Mouse (Mus musculus) MEL (cell line): Measurements from ENCODE around the gene Timp2.

Source experiments
- EP300 ChIP-seq, 2 experiments: IDR thresholded peaks; 2 replicates each; pipeline ENCODE4 v1.6.1; 2011; ENCODE audit warnings: improper control_type of control experiment in 2 of 2, low read length in 2 of 2, low read depth in 1 of 2, mild to moderate bottlenecking in 1 of 2
- ZNF384 ChIP-seq: IDR thresholded peaks from 2 replicates; pipeline ENCODE4 v1.6.1; 2012; ENCODE audit warnings: low read depth, mild to moderate bottlenecking, inconsistent platforms, low read length, improper control_type of control experiment

- TF ChIP-seq EP300 (IDR thresholded peaks at IDR 0.05; ENCODE audit: low read depth in 1 of 2, low read length in 2 of 2) (no peak), ZNF384 (no peak)
Measured at GRCm38 (mm10) chr11:118253447-118254158, 101.9 kb downstream of the Timp2 start.
